Mouse (Mus musculus) testis, adult 2 months (tissue): ENCODE data around the gene Nr6a1.

ENCODE experiments used
- CTCF ChIP-seq: fragments of 200-500 bp; IDR thresholded peaks from 2 replicates; pipeline ENCODE4 v1.5.1; 2012; ENCODE audit warnings: low read depth, mild to moderate bottlenecking, inconsistent platforms, low read length, moderate library complexity; ENCODE audit not compliant: control insufficient read depth, insufficient read depth, insufficient replicate concordance
- POLR2A ChIP-seq: fragments of 200-500 bp; IDR thresholded peaks from 2 replicates; pipeline ENCODE4 v1.6.1; 2012; ENCODE audit warnings: low read depth, mild to moderate bottlenecking, inconsistent platforms, low read length, moderate library complexity; ENCODE audit not compliant: control insufficient read depth

- TF ChIP-seq POLR2A (no peak), CTCF (no peak)
These were observed 140.2 kb downstream of the Nr6a1 start for GRCm38 (mm10) chr2:38787338-38787737.
